Mouse (Mus musculus) adrenal gland, postnatal 36 days (tissue): ENCODE measurements around the gene Pop7. TPM values are rescaled to one million over a fixed set of nuclear protein-coding genes. Genes with fewer than 3 reads are reported as not detected.
A peak's percentile ranks its signal among the peaks of the same experiment; 100 is the strongest.

ENCODE experiments used
- DNase-seq, 2 experiments: peaks; one replicate each; pipeline ENCODE4 v3.0.0; 2021; ENCODE audit warnings: mixed read lengths in 1 of 2
- microRNA-seq: library from miRNA; unstranded; fragments of <30 nt; microRNA quantifications from one replicate; pipeline ENCODE4 v1.2.0, GENCODE M21; 2021
- total RNA-seq, 2 experiments: library from RNA; stranded (reverse); gene quantifications; 2 replicates each; pipeline ENCODE4 v1.2.3; 2021

The Pop7 gene
- total RNA-seq, 2 experiments from 2014 or later = 25.6 to 27.0 TPM

DNA sequence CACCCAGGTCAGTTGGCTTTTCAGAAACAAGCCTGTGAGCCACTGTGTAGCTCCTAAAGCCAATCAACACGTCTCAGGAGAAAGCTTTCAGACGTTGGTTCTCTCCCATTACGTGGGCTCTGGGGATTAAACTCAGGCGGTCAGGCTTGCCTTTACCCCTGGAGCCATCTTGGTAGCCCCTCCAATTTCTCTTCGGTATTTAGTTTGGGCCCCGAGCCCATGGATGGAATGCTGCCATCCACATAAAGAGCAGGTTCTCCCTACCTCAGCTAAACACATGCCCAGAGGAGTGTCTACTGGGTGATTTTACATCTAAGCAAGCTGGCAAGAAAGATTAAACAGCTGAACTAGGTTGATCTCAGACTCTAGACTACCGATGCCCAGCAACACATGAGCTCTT, 2.1 kb downstream of the Pop7 start:
- DNase-seq = no peak

DNA sequence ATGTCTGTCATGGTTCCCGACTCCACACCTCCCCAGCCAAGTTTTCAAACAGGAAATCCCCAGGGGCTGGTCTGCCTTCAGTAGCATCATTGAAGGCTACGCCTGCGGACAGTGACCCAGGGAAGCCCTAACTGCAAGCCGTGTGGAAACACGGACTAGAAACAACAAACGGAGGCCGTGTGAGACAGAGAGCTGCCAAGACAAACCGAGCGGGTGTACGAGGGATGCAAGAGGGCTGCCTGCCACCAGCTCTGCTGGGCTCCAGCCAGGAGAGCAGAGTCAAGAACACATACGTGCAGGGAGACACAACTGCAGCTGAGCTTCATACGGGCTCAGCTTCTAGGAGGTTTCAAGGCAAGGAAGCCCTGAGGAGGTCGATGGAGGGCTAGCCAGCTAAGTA, 8.5 kb downstream of the Pop7 start:
- peak in 1 of 2 experiments; percentile 48 for DNase-seq

DNA sequence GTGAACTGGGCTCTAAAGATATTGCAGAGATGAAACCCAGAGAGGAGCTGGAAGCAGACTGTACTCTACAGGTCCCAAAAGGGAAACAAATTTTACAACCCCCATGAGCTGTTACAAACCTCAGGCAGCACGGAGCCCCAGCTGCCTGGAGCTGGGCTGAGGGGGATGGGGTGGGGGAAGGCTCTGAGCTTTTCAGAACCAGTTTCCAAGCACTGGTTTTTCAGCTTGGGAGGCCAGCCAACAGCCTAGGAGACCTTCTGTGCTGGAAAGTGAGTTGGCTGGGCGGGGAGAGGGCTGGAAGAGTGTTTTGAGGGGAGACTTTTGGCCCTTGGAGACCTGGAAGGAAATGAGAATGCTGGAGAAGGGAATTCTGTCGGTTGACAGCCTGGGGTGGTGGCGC, 10.8 kb downstream of the Pop7 start:
- DNase-seq = no peak

DNA sequence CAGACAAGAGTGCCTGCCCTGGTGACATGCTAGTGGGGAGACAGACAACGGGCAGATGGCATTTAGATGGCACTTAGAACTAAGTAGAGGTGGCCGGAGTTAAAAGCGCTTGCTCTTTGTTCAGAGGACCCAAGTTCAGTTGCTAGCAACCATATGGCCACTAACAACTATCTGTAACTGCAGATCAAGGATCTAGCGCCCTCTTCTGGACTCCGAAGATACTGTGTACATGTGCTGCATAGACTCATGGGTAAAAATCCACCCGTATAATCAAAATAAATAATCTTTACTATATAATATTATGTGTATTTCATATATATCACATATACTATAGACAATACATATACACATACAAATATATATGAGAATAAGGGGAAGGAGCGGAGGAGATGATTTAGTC, 14.7 kb downstream of the Pop7 start:
- DNase-seq = no peak

DNA sequence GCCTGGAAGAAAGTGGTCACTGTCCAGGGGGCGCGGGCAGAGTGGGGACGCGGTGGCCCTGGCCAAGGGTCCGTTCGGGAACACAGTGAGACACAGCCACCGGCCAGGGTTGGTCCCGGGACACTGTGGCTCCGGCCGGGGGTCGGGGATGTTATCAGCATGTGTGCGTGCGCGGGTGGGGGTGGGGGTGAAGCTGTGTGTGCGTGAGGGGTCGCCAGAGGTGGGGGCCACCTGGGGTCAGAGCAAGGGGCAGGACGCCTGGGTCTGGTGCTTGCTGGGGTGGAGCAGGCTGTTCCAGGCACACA, 16.5 kb downstream of the Pop7 start:
- DNase-seq = no peak

DNA sequence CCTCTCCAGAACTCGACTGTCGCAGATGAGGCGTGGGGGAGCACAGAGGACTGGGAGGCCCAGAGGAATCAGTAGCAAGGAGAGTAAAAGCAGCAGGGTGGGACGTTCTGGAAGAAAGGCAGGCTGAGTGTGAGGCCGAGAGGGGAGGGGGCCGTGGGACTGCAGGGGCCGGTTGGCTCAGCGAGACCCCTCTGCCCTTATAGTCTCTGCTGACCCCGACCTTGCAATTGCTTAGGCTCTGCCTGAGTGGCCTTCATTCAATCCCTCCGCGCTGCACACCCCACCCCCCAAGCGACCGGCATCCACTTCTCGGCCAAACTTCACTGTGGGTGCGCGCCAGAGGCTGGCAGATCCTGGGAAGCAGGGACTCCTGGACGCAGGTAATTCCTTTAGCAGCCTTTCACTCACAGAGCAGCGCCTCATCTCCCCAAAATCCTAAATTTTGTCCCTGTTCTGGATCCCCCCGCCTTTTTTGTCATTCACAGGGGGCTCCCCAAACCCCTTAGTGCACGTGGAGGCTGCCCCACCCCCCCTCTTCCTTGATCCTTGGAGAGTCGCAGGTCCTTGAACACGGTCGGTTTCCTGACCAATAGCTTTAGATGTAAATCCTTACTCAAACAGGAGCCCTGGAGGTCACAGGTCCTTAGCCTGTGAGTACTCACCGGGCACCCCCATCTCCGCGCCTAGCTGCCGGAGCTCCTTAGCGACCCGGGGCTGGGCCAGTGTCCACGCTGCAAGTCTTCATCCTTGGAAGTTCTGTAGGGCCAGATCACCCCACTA, 17.1 kb downstream of the Pop7 start:
- no peak for DNase-seq

DNA sequence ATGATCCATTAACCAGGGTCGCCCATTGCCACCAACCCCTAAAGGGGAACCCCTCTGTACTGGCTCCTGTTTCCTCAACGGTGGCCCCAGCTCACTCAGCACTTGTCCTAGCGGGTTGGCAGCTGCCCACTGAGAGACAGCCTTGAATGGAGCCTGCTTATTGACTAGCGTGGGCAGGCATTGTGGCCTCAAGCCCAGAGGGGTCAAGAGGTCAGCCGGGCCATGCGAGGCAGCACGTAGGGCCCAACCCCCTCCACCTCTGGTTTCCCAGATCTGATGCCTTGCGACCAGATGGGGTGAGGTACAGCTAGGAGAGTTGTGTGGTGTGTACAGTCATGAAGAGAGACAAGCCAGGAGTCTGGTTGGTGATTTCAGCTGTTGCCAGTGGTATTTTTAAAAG, 20.4 kb downstream of the Pop7 start:
- DNase-seq = peak; percentile 50 to 57

DNA sequence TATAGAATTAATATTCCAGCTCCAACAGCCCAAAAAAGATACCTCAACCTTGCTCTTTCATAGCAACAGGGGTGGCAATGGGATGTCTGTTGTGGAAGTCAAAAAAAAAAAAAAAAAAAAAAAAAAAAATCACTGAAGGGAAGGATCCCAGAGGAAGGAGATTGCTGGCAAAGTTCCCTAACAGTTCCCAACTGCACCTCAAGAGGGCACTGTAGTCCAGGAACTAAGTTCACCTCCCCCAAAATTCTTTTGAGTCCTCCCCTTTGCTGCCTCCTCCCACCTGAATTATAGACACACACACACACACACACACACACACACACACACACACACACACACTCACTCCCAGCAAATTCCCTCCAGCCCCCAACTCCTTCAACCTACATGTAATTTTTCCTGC, 21.2 kb downstream of the Pop7 start:
- peak; percentile 71 to 72 for DNase-seq

DNA sequence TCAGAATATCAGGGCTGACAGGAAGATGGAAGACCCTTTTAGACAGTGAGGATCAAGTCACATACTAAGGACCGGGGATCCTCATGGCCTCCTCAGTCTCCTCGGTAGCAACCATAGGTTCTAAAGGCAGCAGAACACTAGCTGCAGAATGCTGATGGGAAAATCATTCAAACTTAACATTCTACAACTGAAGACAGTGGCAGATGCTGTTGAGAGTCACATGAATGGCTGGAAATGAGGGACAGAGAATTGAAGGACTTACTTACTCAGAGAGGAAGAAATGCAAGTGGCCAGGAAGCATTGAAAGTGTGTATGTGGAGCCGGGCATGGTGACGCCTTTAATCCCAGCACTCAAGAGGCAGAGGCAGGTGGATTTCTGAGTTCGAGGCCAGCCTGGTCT, 25.4 kb downstream of the Pop7 start, which contains the start of gene Zan:
Gene Zan (minus strand): TSS at position 101 of the 400 bp plus-strand sequence.
- no peak for DNase-seq

DNA sequence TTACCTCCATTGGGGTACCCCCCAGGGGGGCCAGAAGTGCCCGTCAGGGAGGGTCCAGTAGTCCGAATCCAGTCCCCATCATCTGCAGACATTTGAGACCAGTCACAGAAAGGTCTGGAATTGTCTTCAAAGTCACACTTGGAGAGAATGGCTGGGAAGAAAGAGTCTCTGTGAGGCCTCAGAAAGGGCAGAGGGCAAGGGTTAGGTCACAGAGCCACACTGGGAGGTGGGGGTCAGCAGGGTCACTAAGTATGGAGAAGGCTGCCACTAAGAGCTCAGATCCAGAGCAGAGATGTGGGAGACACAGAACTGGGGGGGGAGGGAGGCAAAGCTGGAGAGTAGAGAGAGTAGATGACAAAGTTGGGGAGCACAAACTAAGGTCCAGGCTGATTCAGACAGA, 28.0 kb downstream of the Pop7 start:
- no peak for DNase-seq

DNA sequence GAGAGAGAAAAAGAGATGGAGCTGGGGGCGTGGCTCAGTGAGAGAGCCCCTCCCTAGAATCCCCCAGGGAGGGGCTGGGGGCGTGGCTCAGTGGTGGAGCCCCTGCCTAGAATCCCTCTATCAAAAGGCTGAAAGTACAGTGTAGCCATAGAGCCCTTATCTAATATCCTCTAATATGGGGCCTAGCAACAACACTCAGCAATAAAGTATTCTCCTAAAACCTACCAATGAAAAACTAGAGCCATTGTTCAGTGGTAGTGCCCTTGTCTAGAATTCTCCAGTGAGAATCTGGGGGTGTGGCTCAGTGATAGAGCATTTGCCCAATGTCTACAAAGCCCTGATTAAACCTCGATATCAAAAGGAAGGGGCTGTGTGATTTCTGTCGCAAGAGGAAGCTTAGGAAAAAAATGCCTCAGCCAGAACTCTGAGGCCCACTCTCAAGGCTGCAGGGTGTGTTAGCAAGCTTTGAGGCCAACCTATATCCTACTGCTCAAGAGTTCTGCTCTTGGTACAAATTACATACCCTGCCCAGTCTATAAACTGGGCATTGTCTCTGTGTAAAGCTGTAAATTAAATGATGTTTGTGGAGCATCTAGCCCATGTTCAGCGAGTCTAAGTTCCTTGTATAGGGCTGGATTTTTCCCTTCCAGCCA, 29.9 kb downstream of the Pop7 start:
- no peak for DNase-seq

DNA sequence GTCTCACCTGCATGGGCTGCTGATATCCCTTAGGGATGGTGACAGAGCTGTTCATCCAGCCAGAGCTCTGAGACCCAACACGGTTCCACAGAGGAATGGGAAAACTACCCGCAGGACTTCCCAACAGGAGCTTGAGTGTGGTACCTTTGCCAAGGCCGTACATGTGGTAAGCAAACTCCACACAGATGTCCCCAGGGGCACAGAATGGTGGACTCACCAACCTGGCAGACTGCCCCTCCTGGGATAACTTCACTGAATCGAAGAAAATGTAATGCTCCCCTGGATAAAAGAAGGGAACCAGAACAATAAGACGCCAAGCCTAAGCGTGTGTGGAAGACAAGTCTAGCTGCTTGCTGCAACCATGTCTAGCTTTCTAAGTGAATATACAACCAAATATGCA, 35.4 kb downstream of the Pop7 start:
- DNase-seq = no peak

DNA sequence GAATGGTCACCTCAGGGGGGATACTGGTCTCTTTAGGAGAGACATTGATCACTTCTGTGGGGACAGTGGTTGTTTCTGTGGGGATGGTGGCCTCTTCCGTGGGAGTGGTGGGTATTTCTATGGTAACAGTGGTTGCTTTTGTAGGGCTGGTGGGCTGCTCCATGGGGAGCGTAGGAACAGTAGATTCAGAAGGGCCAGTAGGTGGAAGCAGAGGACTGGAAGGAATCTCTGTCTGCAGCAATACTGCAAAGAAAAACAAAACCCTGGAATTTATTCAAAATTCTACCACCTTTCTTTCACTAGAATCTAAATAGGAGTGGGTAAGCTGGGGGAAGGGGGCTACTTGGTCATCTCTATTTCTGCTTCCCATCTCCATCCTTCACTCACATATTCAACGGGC, 37.3 kb downstream of the Pop7 start:
- DNase-seq = no peak

DNA sequence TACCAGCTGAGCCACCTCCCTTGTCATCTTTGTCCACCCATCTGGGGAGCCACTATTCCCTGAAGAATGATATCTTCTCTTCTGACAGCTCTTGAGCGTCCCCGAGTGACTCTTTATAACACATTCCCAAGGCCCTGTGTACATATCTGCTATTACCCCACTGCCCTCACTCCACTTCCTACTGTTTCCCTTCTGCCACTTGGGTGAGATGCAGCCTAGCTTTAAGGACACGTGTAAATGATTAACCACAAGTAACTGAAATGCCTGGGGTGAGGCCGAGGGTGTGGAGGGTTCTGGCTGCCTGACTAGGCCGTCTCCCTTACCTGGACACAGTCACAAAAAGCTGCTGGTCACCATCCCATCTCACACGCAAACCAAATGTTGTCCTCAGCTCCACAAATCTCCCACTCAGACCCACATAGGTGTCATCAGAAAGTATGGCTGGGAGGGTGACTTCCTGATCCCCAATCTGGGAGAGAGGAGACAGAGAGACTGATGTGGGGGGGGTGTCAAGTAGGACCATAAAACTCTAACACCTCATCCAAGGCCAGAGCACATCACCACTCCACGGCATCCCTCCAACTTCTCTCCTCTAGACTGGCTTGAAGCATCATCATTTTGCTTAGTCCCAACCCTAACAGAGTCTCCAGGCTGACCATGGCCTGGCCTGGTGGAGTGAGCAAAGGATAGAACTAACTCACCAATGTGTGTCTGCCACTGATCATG, 46.3 kb downstream of the Pop7 start:
- no peak for DNase-seq

DNA sequence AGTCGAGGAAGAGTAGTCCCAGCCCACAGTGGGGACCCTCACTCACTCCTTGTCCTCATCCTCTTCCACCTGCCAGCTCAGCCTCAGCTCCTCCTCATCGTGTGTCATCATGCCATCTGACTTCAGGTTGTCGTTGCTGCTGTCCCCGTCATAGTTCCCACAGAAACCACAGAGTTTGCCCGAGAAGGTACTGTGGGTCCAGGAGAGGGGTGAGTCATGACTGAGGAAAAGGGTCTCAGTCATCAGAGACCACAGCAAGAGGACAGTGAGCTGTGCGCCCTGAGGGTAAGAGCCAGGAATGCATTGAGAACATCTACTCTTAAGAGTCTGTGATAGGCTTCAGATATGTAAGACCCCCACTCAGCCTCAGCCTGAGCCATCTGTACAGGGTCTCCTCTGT, 47.1 kb downstream of the Pop7 start:
- DNase-seq = no peak

Small RNA genes lying within 50 kb of the gene (microRNA-seq; reads per million reads assigned to microRNA genes)
- 1.00 reads per million for gene Mir6418

Other genes with a start within 250 kb of the Pop7 start
- gene Ache, start 215.0 kb downstream of the Pop7 start, total RNA-seq = 1 to 10 TPM; 7.0 TPM
- 10 to 100 TPM; 10.2 to 12.7 TPM for gene Ufsp1, start 207.9 kb downstream of the Pop7 start, total RNA-seq
- gene Srrt, start 194.8 kb downstream of the Pop7 start, total RNA-seq = 100 to 1,000 TPM; 103 to 167 TPM
- gene Trip6, start 188.1 kb downstream of the Pop7 start, total RNA-seq = 10 to 100 TPM; 36.7 to 38.2 TPM
- gene Slc12a9, start 168.9 kb downstream of the Pop7 start, total RNA-seq = 10 to 100 TPM in 1 of 2 experiments, 1 to 10 TPM in 1; 8.0 to 11.5 TPM
- 10 to 100 TPM; 59.4 to 60.6 TPM for gene Ephb4, start 152.4 kb downstream of the Pop7 start, total RNA-seq
- under 1 TPM in 1 of 2 experiments, not detected in 1; 0.03 TPM for gene Zan, start 25.5 kb downstream of the Pop7 start, total RNA-seq
- 10 to 100 TPM; 32.0 to 32.8 TPM for gene Gigyf1, start 16.0 kb upstream of the Pop7 start, total RNA-seq
- gene Epo, start 30.7 kb upstream of the Pop7 start, total RNA-seq = not detected
- gene Gnb2, start 31.0 kb upstream of the Pop7 start, total RNA-seq = 100 to 1,000 TPM; 544 to 638 TPM
- gene Actl6b, start 51.0 kb upstream of the Pop7 start, total RNA-seq = 1 to 10 TPM; 2.6 to 3.3 TPM
- gene Tfr2, start 67.3 kb upstream of the Pop7 start, total RNA-seq = 1 to 10 TPM in 1 of 2 experiments, under 1 TPM in 1; 0.95 to 1.1 TPM
- 10 to 100 TPM; 45.6 to 47.8 TPM for gene Mospd3, start 98.5 kb upstream of the Pop7 start, total RNA-seq
- gene Pcolce, start 111.3 kb upstream of the Pop7 start, total RNA-seq = 100 to 1,000 TPM; 874 to 904 TPM
- 1 to 10 TPM in 1 of 2 experiments, under 1 TPM in 1; 0.93 to 1.7 TPM for gene Fbxo24, start 126.5 kb upstream of the Pop7 start, total RNA-seq
- 10 to 100 TPM; 23.5 to 36.1 TPM for gene Lrch4, start 126.6 kb upstream of the Pop7 start, total RNA-seq
- gene Gm20605, start 126.7 kb upstream of the Pop7 start, total RNA-seq = 1 to 10 TPM; 7.9 to 9.6 TPM
- gene Sap25, start 138.8 kb upstream of the Pop7 start, total RNA-seq = 1 to 10 TPM; 1.9 to 7.8 TPM
- gene Irs3, start 143.2 kb upstream of the Pop7 start, total RNA-seq = 1 to 10 TPM; 4.8 to 6.2 TPM
- 10 to 100 TPM; 30.4 to 30.6 TPM for gene Agfg2, start 182.2 kb upstream of the Pop7 start, total RNA-seq
- gene Nyap1, start 239.1 kb upstream of the Pop7 start, total RNA-seq = 1 to 10 TPM; 3.1 to 3.2 TPM
- 10 to 100 TPM; 79.5 to 84.6 TPM for gene Tsc22d4, start 243.2 kb upstream of the Pop7 start, total RNA-seq